Mouse (Mus musculus): ENCODE results near the gene Arhgap24. TPM values are rescaled to one million over a fixed set of nuclear protein-coding genes. Genes with fewer than 3 reads are reported as not detected.

The Arhgap24 gene
- polyA plus RNA-seq, 1 experiment from 2014 or later, result 12.0 TPM

GRCm38 (mm10) chr5:102723558-102723957 is 242.4 kb downstream of the Arhgap24 start:
- Histone ChIP-seq H3K9ac (replicated peaks; ENCODE audit: low read depth, low read length) (no peak overlapping the region), H3K36me3 (ENCODE audit: control insufficient read depth, insufficient read depth, low read length) (no peaks in the 10 kb centered on the region), H3K4me3 (ENCODE audit: low read depth, low read length) (no peak overlapping the region), H3K4me2 (ENCODE audit: low read depth, low read length) (no peak overlapping the region), H3K9me3 (ENCODE audit: control insufficient read depth, low read length) (no peaks in the 10 kb centered on the region), H3K4me1 (ENCODE audit: control insufficient read depth, insufficient read depth, low read length) (no peaks in the 10 kb centered on the region), H3K27ac (ENCODE audit: low read depth, low read length) (no peak overlapping the region), H3K27me3 (ENCODE audit: control insufficient read depth, insufficient read depth, low read length) (no peaks in the 10 kb centered on the region)
- WGBS, result 98% methylated on average over 3 of the region's 3 CpGs
- ATAC-seq (ENCODE audit: low read depth), result no peak

- no peak for ATAC-seq (ENCODE audit: low read depth)
- no peak overlapping the region for H3K4me3 ChIP-seq (ENCODE audit: low read depth, low read length)
- H3K4me2 ChIP-seq (ENCODE audit: low read depth, low read length), result no peak overlapping the region
- no peaks in the 10 kb centered on the region for H3K36me3 ChIP-seq (ENCODE audit: control insufficient read depth, insufficient read depth, low read length)
- WGBS, result 45% methylated on average over 8 of the region's 9 CpGs
- no peak overlapping the region for H3K9ac ChIP-seq (replicated peaks; ENCODE audit: low read depth, low read length)
- H3K9me3 ChIP-seq (ENCODE audit: control insufficient read depth, low read length), result no peaks in the 10 kb centered on the region
- no peak overlapping the region for H3K27ac ChIP-seq (ENCODE audit: low read depth, low read length)
- H3K4me1 ChIP-seq (ENCODE audit: control insufficient read depth, insufficient read depth, low read length), result no peaks in the 10 kb centered on the region
- H3K27me3 ChIP-seq (ENCODE audit: control insufficient read depth, insufficient read depth, low read length), result no peaks in the 10 kb centered on the region
Measured at GRCm38 (mm10) chr5:102724813-102725348, 243.7 kb downstream of the Arhgap24 start.

GRCm38 (mm10) chr5:102725365-102725764 is 244.2 kb downstream of the Arhgap24 start:
- H3K27ac ChIP-seq (ENCODE audit: low read depth, low read length), result no peak overlapping the region
- 85% methylated on average over 6 of the region's 6 CpGs for WGBS
- ATAC-seq (ENCODE audit: low read depth), result no peak
- H3K9me3 ChIP-seq (ENCODE audit: control insufficient read depth, low read length), result no peaks in the 10 kb centered on the region
- H3K4me3 ChIP-seq (ENCODE audit: low read depth, low read length), result no peak overlapping the region
- H3K36me3 ChIP-seq (ENCODE audit: control insufficient read depth, insufficient read depth, low read length), result no peaks in the 10 kb centered on the region
- no peaks in the 10 kb centered on the region for H3K4me1 ChIP-seq (ENCODE audit: control insufficient read depth, insufficient read depth, low read length)
- H3K9ac ChIP-seq (replicated peaks; ENCODE audit: low read depth, low read length), result no peak overlapping the region
- no peaks in the 10 kb centered on the region for H3K27me3 ChIP-seq (ENCODE audit: control insufficient read depth, insufficient read depth, low read length)
- H3K4me2 ChIP-seq (ENCODE audit: low read depth, low read length), result no peak overlapping the region

- ATAC-seq (ENCODE audit: low read depth), result no peak
- Histone ChIP-seq H3K4me3 (ENCODE audit: low read depth, low read length) (no peak overlapping the region), H3K9ac (replicated peaks; ENCODE audit: low read depth, low read length) (no peak overlapping the region), H3K27ac (ENCODE audit: low read depth, low read length) (no peak overlapping the region), H3K27me3 (ENCODE audit: control insufficient read depth, insufficient read depth, low read length) (no peaks in the 10 kb centered on the region), H3K9me3 (ENCODE audit: control insufficient read depth, low read length) (no peaks in the 10 kb centered on the region), H3K4me1 (ENCODE audit: control insufficient read depth, insufficient read depth, low read length) (no peaks in the 10 kb centered on the region), H3K4me2 (ENCODE audit: low read depth, low read length) (no peak overlapping the region), H3K36me3 (ENCODE audit: control insufficient read depth, insufficient read depth, low read length) (no peaks in the 10 kb centered on the region)
- WGBS, result 34% methylated on average over 4 of the region's 4 CpGs
Measured at GRCm38 (mm10) chr5:102726985-102727384, 245.8 kb downstream of the Arhgap24 start.

- no peak overlapping the region for H3K4me3 ChIP-seq (ENCODE audit: low read depth, low read length)
- no peaks in the 10 kb centered on the region for H3K4me1 ChIP-seq (ENCODE audit: control insufficient read depth, insufficient read depth, low read length)
- no peaks in the 10 kb centered on the region for H3K36me3 ChIP-seq (ENCODE audit: control insufficient read depth, insufficient read depth, low read length)
- H3K9ac ChIP-seq (replicated peaks; ENCODE audit: low read depth, low read length), result no peak overlapping the region
- no peak for ATAC-seq (ENCODE audit: low read depth)
- no peaks in the 10 kb centered on the region for H3K27me3 ChIP-seq (ENCODE audit: control insufficient read depth, insufficient read depth, low read length)
- H3K9me3 ChIP-seq (ENCODE audit: control insufficient read depth, low read length), result no peaks in the 10 kb centered on the region
- no peak overlapping the region for H3K27ac ChIP-seq (ENCODE audit: low read depth, low read length)
- H3K4me2 ChIP-seq (ENCODE audit: low read depth, low read length), result no peak overlapping the region
Measured at GRCm38 (mm10) chr5:102728531-102728930, 247.3 kb downstream of the Arhgap24 start.

GRCm38 (mm10) chr5:102729476-102729875 is 248.3 kb downstream of the Arhgap24 start:
- WGBS, result 59% methylated on average over 3 of the region's 3 CpGs
- Histone ChIP-seq H3K27ac (ENCODE audit: low read depth, low read length) (no peak overlapping the region), H3K9me3 (ENCODE audit: control insufficient read depth, low read length) (no peaks in the 10 kb centered on the region), H3K36me3 (ENCODE audit: control insufficient read depth, insufficient read depth, low read length) (no peaks in the 10 kb centered on the region), H3K9ac (replicated peaks; ENCODE audit: low read depth, low read length) (no peak overlapping the region), H3K27me3 (ENCODE audit: control insufficient read depth, insufficient read depth, low read length) (no peaks in the 10 kb centered on the region), H3K4me1 (ENCODE audit: control insufficient read depth, insufficient read depth, low read length) (no peaks in the 10 kb centered on the region), H3K4me3 (ENCODE audit: low read depth, low read length) (no peak overlapping the region), H3K4me2 (ENCODE audit: low read depth, low read length) (no peak overlapping the region)
- ATAC-seq (ENCODE audit: low read depth), result no peak

- Histone ChIP-seq H3K4me2 (ENCODE audit: low read depth, low read length) (no peak overlapping the region), H3K27me3 (ENCODE audit: control insufficient read depth, insufficient read depth, low read length) (no peaks in the 10 kb centered on the region), H3K27ac (ENCODE audit: low read depth, low read length) (no peak overlapping the region), H3K9ac (replicated peaks; ENCODE audit: low read depth, low read length) (no peak overlapping the region), H3K36me3 (ENCODE audit: control insufficient read depth, insufficient read depth, low read length) (no peaks in the 10 kb centered on the region), H3K4me1 (ENCODE audit: control insufficient read depth, insufficient read depth, low read length) (no peaks in the 10 kb centered on the region), H3K4me3 (ENCODE audit: low read depth, low read length) (no peak overlapping the region), H3K9me3 (ENCODE audit: control insufficient read depth, low read length) (no peaks in the 10 kb centered on the region)
- ATAC-seq (ENCODE audit: low read depth), result no peak
- 56% methylated on average over 5 of the region's 5 CpGs for WGBS
Measured at GRCm38 (mm10) chr5:102736131-102736530, 254.9 kb downstream of the Arhgap24 start.

- H3K36me3 ChIP-seq (ENCODE audit: control insufficient read depth, insufficient read depth, low read length), result no peaks in the 10 kb centered on the region
- no peak for ATAC-seq (ENCODE audit: low read depth)
- no peak overlapping the region for H3K27ac ChIP-seq (ENCODE audit: low read depth, low read length)
- no peaks in the 10 kb centered on the region for H3K4me1 ChIP-seq (ENCODE audit: control insufficient read depth, insufficient read depth, low read length)
- H3K27me3 ChIP-seq (ENCODE audit: control insufficient read depth, insufficient read depth, low read length), result no peaks in the 10 kb centered on the region
- WGBS, result 81% methylated on average over 5 of the region's 5 CpGs
- H3K4me2 ChIP-seq (ENCODE audit: low read depth, low read length), result no peak overlapping the region
- no peaks in the 10 kb centered on the region for H3K9me3 ChIP-seq (ENCODE audit: control insufficient read depth, low read length)
- no peak overlapping the region for H3K4me3 ChIP-seq (ENCODE audit: low read depth, low read length)
- H3K9ac ChIP-seq (replicated peaks; ENCODE audit: low read depth, low read length), result no peak overlapping the region
Measured at GRCm38 (mm10) chr5:102742554-102743255, 261.5 kb downstream of the Arhgap24 start.

GRCm38 (mm10) chr5:102743436-102743835 is 262.2 kb downstream of the Arhgap24 start:
- 69% methylated on average over 3 of the region's 3 CpGs for WGBS

More at GRCm38 (mm10) chr5:102743436-102743835, 262.2 kb downstream of the Arhgap24 start:
- H3K4me2 ChIP-seq (ENCODE audit: low read depth, low read length), result no peak overlapping the region
- no peak overlapping the region for H3K27ac ChIP-seq (ENCODE audit: low read depth, low read length)
- no peaks in the 10 kb centered on the region for H3K36me3 ChIP-seq (ENCODE audit: control insufficient read depth, insufficient read depth, low read length)
- no peaks in the 10 kb centered on the region for H3K4me1 ChIP-seq (ENCODE audit: control insufficient read depth, insufficient read depth, low read length)
- H3K9ac ChIP-seq (replicated peaks; ENCODE audit: low read depth, low read length), result no peak overlapping the region
- H3K4me3 ChIP-seq (ENCODE audit: low read depth, low read length), result no peak overlapping the region
- no peak for ATAC-seq (ENCODE audit: low read depth)
- no peaks in the 10 kb centered on the region for H3K27me3 ChIP-seq (ENCODE audit: control insufficient read depth, insufficient read depth, low read length)
- no peaks in the 10 kb centered on the region for H3K9me3 ChIP-seq (ENCODE audit: control insufficient read depth, low read length)

Measured in neural tube, embryonic 14.5 days (tissue).